Mouse (Mus musculus): ENCODE measurements around the gene Lefty1.

DNA sequence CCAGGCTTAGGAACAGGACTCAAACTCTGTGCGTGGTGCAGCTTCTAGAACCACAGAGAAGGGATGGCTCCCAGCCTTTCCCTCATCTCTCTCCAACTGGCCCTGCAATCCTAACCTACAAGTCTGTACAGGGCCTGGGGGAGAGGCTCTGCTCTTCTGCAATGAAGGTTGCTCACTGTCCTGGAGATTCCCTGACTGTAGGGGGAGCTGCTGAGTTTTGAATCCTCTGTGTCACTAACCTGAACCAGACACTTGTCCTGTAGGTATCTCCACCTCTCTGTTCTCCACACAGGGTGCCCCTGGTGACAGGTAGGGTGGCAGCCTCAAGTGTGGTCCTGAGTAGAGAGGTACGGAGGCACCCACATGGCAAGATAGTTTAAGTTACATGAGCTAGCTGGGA, 45.6 kb downstream of the Lefty1 start:
- TF ChIP-seq CTCF (IDR thresholded peaks at IDR 0.05; ENCODE audit: control insufficient read depth, insufficient read depth, low read length) (peak; percentile 6; the same call in 1 of the 2 replicates), POLR2A (IDR thresholded peaks at IDR 0.05; ENCODE audit: borderline replicate concordance, control insufficient read depth, low read depth, low read length) (no peak)

Measured in bone marrow, adult 2 months (tissue).